Mouse (Mus musculus): ENCODE measurements at regions not wholly inside any gene's neighbourhood (a gene's known extent, or its start where the extent isn't known, plus 50 kb on each side); places are given as distances from the start of the nearest gene placed in this dataset.

DNA sequence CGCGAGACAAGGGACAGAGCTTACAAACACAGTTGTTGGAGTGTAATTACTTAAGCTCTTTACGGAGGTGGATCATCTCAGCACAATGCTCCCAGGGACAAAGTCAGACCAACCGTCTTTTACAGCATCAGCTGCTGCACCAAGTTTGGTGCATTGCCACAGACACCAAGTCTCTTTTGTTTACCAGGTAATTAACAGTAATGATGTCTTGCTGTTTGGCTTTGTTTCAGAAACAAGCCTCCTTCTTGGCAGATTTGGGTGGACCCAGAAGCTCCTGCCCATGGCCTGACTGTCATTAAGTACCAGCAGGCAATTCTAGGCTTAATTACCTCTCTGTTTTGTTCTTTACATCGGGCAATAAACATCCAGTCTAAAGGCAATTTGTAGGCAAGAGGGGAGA lies 572.0 kb upstream of the Itga1 start:
- DNase-seq (ENCODE audit: low spot score in 2 of 2): no peak

GRCm38 (mm10) chr13:115671685-115672084 lies 569.9 kb upstream of the Itga1 start:
- no peak for DNase-seq (ENCODE audit: low spot score in 2 of 2)

GRCm38 (mm10) chr13:115669516-115669915 lies 567.8 kb upstream of the Itga1 start:
- no peak for DNase-seq (ENCODE audit: low spot score in 2 of 2)

DNA sequence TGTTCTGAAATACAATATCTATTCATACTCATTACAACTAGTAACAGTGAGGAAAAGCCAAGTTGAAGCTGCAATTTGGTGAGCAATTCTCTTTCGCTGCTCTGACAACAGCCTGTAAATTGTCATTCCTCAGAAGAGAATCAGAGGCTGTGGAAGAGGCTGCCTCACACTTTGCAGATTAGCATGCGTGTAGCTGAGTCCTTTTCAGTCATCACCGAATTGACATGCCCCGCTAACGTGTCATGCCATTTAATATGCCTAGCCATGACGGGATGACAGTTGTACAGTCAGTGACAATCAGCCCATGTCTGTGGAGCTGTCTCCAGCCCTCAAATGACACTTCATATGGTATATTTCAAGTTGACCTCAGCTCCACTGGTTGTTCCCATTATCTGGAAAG lies 553.4 kb upstream of the Itga1 start:
- no peak for DNase-seq (ENCODE audit: low spot score in 2 of 2)

- DNase-seq (ENCODE audit: low spot score in 2 of 2): no peak
Measured at GRCm38 (mm10) chr13:115652935-115653334, 551.2 kb upstream of the Itga1 start.

DNA sequence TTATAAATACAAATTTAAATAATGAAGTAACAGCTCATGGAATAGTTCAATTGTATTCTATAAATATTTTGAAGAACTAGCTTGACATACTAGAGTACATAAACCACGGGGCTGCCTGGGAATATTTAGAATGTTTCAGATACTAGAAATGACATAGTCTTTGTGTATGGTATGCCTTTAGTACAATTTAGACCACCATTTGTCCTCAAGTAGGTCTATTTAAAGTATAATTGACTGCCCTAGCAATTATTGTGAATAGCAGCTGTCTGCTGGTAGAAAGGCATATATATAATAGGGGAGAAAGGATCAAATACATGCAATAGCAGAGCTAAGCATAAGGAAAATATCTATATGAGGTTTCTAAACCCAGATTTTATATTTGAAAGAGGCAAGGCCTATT lies 550.6 kb upstream of the Itga1 start:
- no peak for DNase-seq (ENCODE audit: low spot score in 2 of 2)

GRCm38 (mm10) chr13:115631410-115632105 lies 529.8 kb upstream of the Itga1 start:
- no peak for DNase-seq (ENCODE audit: low spot score in 2 of 2)

DNA sequence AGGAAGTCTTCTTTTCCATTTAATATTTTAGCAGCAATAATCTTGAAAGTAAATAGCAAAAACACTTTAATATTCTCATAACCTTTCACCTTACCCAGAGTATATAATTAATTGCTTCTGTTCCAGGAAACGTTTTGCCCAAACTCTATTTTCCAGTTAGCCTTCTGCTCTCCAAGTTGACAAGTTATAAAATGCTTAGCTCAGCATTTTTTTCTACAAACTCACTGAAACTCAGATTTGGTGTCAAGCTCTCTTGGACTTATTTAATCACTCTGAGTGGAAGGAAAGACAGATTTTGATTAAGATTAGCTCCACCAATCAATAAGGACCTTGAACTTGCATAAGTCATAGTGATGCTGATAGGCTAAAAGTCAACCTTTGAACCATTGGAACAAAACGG lies 528.8 kb upstream of the Itga1 start:
- no peak for DNase-seq (ENCODE audit: low spot score in 2 of 2)

DNA sequence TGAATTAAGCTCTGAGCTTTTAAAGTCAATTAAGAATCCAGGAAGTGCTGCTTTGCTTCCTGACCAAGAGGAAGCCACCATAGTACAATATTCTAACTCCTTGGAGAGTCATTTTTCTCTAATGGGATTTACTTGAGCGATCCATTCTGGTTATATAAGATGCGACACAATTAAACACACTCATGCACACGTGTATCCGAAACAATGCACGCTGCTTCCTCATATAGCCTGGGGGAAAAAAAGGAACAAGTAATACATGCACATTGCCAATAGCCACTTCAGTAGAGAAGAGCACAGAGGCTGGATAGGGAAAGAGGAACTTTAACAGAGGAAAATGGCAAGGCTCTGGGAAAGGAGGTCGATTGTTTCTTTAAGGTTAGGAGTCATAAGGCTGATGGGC lies 511.4 kb upstream of the Itga1 start:
- no peak for DNase-seq (ENCODE audit: low spot score in 2 of 2)

- no peak for DNase-seq (ENCODE audit: low spot score in 2 of 2)
Measured at GRCm38 (mm10) chr13:115606441-115606840, 504.7 kb upstream of the Itga1 start.

GRCm38 (mm10) chr13:115595126-115595671 lies 493.4 kb upstream of the Itga1 start:
- DNase-seq (ENCODE audit: low spot score in 2 of 2): no peak

- DNase-seq (ENCODE audit: low spot score in 2 of 2): no peak
Measured at GRCm38 (mm10) chr13:115575967-115576366, 474.2 kb upstream of the Itga1 start.

DNA sequence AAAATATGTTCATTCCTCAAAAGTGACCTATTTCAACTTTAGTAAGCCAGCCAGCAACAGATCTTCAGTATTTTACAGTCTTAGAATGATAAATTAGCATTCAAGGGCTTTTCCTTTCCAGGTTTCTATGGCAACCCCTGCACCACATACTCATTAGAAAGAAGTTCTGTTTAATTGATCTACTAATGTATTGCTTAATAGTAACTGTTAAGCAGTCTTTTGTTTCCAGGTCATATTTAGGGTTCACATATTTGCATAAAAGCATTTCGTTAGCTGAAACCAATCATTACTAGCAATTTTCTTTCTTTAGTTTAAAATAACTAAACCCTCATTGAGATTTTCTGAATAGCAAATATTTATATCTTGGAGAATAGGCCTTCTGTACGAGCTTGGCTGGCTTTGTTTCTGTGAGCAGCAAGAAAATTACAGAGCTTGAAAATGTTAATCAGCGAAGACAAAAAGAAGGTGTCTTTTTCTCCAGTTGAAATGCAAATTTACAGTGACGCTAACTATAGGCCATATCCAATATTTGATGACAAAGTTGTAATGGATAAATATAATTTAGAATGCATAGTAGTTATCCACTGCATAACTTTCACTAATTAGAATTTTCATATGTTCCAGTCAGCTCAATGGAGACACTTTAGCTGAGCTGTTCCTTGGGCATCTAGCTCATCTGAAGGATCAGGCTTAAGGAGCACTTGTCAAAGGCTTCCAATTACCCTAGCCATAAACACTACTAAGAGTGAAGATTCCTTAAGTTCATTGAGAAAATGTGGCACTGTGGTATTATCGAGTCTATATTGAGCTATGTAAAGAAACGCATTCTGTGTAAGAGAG lies 473.5 kb upstream of the Itga1 start:
- no peak for DNase-seq (ENCODE audit: low spot score in 2 of 2)

- DNase-seq (ENCODE audit: low spot score in 2 of 2): no peak
Measured at GRCm38 (mm10) chr13:115541167-115541566, 439.4 kb upstream of the Itga1 start.

GRCm38 (mm10) chr13:115535900-115536299 lies 434.1 kb upstream of the Itga1 start:
- DNase-seq (ENCODE audit: low spot score in 2 of 2): no peak

DNA sequence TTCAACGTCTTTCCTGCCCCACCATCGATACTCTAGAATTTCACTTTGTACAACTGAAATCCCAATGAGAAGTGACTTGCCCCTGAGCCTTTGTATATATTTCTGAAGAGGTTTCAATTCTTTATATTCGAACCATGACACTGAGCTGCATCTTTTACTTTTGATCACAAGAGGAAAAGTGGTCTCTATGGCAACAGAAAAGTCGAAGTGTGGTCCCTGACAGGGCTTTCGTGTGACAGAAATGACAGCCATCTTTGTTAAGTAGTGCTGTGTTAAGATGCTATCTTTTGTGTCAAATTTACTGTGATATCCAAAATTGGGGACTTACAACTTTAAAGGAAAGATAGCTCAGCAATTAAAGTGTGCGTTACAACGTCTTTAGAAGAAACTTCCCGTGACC lies 412.1 kb upstream of the Itga1 start:
- DNase-seq (ENCODE audit: low spot score in 2 of 2): no peak

DNA sequence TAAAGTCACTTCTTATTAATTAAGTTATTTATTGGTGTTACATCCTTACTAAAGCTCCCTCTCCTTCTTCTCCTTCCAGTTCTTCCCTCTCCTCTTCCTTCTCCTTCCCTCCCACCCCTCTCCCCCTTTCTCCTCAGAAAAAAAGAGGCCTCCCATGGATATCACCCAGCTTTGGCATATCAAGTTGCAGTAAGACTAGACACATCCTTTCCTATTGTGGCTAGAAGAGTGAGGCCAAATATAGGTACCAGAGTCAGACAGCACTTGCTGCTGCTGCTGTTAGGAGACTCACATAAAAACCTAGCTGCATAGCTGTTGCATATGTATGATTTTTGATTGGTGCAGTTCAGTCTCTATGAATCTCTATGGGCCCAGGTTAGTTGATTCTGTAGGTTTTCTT lies 410.4 kb upstream of the Itga1 start:
- no peak for DNase-seq (ENCODE audit: low spot score in 2 of 2)

DNA sequence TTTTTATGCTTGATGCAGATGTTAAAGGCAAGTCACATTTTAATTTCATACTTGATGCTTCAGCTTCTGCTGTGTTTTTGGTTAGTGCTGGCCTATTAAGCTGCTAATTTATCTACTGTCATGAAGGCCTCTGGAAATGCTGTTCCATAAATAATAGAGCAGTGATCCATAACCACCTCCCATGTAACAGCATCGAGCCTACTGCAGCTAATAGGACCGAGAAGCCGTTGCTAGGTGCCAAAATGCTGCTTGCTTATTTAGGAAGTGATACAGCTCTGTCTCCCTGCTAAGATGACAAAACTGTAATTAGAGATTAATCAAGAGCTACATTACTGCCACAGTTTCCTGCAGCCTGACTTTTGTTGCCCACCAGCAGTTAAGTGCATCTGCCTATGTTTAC lies 406.9 kb upstream of the Itga1 start:
- DNase-seq (ENCODE audit: low spot score in 2 of 2): no peak

- DNase-seq (ENCODE audit: low spot score in 2 of 2): no peak
Measured at GRCm38 (mm10) chr13:115494399-115494798, 392.6 kb upstream of the Itga1 start.

GRCm38 (mm10) chr13:115475861-115476260 lies 374.1 kb upstream of the Itga1 start:
- DNase-seq (ENCODE audit: low spot score in 2 of 2): no peak

GRCm38 (mm10) chr13:115465689-115466088 lies 363.9 kb upstream of the Itga1 start:
- DNase-seq (ENCODE audit: low spot score in 2 of 2): no peak

DNA sequence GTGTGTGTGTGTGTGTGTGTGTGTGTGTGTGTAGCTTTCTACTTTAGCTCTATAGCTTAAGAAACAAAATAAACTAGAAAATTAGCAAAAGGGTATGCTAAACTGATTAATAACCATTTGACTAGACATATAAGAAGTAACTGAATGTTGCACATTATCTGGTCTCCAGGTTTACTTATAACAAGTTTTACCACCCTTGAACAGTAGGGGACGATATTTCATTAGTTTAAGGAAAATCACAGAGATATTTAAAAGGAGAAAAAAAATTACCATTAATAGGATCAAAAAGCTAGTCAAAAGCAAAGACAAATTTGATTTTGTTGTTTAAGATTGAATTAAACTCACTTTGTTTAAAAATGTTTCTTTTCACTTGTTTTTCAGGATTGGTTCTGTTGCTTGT lies 349.5 kb upstream of the Itga1 start:
- no peak for DNase-seq (ENCODE audit: low spot score in 2 of 2)

All from heart, adult 9 months (tissue).